Mouse (Mus musculus) mouse trophoblast stem cell (cell line): ENCODE measurements around the gene Cfap157.

Experiments used
- in situ Hi-C, 2 experiments: fragments of 300-500 bp; cut with MseI, MboI; formaldehyde crosslinking; loops; 2 replicates in 1 of 2; 3 replicates in 1 of 2; pipeline ENCODE4 v1.15.1; 2025

Gene Cfap157

GRCm38 (mm10) chr2:32750887-32751664 lies 33.2 kb downstream of the Cfap157 start:
- in situ Hi-C loops: no loop called here

GRCm38 (mm10) chr2:32750199-32750598 lies 34.0 kb downstream of the Cfap157 start:
- in situ Hi-C loops: no loop called here

- in situ Hi-C loops: no loop called here
These were observed 35.1 kb downstream of the Cfap157 start for GRCm38 (mm10) chr2:32749082-32749481.

- in situ Hi-C loops: no loop called here
These were observed 39.8 kb downstream of the Cfap157 start for GRCm38 (mm10) chr2:32744272-32744982.

DNA sequence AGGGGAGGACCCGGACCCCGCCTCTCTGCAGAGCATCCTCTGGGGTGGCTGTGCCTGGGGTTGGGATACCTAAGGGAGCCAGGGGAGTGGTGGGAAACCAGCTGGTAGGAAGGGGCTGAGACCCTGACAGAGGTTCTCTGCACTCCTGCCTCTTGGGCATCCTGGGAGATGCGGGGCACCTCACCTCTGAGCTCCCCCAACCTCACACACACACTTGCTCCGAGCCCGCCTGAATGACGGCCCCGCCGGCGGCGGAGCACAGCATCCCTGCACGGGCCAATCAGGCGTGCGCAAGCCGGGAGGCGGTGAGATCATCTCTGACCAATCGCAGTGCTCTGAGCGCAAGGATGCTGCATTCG lies 42.1 kb downstream of the Cfap157 start:
- in situ Hi-C loops: no loop called here

DNA sequence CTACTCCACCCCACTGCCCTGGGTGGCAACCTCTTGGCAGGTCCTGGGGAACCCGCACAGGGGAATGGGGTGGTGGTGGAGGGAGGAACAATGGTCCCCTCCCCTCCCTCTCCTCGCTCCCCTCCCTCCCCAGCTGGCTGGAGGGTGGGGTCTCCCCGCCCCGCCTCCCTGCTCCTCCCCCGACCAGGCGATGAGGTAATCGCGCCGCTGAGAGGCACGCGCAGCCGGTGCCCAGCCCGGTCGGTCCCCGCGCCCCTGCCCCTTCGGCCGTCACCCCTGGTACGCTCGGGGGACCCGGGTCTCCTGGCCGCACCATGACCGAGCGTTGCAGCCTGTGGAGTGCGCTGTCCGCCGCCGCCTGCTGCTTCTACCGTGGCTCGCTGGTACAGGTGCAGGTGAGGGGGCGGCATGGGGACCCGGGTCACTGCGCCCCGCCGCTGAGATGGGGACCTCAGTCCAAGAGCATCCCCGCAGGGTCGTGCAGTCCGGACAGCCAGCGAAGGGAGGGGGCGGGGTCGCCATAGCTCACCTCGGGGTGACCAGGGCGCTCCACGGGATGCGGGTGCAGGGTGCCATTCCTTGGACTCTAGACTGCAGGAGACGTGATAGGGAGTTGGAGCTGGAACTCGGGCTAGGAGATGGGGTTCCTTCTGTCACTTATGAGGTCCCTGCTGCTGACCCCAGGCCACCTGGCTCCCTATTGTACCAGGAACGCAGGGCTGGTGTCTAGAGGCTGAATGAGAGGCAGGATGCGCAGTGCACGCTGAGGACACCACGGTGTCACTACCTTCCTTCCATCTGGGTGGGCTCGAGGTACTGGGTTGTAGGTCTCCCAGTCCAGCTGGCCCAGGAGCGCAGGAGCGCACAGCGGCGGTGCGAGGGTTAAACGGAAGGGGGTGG lies 42.7 kb downstream of the Cfap157 start:
- in situ Hi-C loops: no loop called here

DNA sequence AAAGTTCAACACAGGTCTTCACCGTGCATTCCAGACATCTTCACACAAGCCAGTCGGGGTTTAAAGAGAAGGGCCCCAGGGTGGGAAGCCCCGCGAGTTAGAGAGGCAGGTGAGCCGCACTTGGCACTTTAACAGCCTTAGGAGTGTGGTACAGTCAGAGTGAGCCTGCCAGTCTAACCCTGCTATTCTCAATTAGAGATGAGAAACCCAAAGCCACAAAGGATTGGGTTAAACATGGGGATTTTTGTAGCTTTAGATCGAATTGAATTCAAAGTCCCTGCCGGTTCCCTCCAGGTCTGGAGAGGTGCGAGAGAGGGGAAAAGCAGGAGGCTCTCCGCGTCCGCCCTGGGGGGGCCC lies 43.3 kb downstream of the Cfap157 start, which contains the start of gene 6330409D20Rik:
6330409D20Rik (minus strand) TSS at position 101 of the 357 bp plus-strand sequence.
- in situ Hi-C loops: no loop called here

DNA sequence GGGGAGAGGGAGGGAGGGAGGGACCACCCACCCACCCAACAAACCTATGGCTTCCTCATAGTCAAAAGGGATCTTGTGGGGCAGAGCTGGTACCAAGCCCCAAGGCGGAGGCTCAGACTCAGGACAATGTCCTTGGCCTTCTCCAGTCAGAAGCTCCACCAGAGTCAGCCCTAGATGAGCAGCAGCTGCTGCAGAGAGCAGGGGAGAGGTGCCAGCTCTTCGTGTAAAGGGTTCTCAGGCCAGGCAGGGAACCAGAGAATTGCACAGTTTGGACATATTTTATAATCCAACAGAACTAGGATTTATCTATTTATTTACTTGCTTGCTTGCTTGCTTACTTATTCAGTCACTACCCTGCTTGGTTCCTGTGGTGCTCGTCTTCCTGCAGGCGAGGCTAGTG lies 44.9 kb downstream of the Cfap157 start:
- in situ Hi-C loops: no loop called here

- in situ Hi-C loops: no loop called here
These were observed 47.2 kb downstream of the Cfap157 start for GRCm38 (mm10) chr2:32737008-32737407.

- in situ Hi-C loops: no loop called here
These were observed 47.9 kb downstream of the Cfap157 start for GRCm38 (mm10) chr2:32736306-32736829.

- in situ Hi-C loops: no loop called here
These were observed 49.3 kb downstream of the Cfap157 start for GRCm38 (mm10) chr2:32734933-32735332.

DNA sequence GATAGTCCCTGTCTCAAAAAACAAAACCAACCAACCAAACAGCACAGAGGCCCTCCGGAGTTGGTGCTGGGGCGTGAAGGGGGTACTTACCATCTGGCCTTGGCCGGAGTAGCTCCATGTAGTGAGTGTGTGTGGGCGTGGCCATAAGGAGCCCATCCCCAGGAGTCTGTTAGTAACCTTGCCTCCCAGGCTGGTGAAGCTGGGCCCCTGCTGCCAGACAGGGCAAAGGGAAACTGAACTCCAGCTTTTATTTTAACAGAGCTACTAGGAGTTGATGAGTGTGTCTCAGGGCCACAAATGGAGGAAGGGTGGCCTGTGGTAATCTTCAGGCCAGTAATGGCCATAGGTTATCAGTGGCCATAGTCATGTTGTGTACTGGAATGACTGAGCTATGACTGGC lies 49.7 kb downstream of the Cfap157 start:
- in situ Hi-C loops: no loop called here

DNA sequence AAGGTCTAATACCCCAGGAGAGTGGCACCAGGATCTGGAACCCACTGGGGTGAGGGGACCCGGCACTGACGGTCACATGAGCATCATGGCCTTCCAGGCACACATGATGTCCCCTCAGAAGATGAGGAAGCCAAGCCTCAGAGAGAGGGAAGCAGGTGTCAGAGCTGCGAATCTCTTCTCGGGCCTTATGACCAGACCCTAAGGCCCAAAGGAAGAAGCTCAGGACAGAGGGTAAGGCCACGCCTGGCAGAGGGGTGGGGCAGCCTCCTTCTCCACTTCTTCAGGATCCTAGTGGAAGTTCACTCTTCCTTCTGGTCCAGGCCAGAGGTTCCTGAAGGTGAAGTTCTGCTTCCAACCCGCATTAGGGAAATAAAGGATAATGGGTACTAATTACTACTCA lies 51.5 kb downstream of the Cfap157 start:
- in situ Hi-C loops: no loop called here

DNA sequence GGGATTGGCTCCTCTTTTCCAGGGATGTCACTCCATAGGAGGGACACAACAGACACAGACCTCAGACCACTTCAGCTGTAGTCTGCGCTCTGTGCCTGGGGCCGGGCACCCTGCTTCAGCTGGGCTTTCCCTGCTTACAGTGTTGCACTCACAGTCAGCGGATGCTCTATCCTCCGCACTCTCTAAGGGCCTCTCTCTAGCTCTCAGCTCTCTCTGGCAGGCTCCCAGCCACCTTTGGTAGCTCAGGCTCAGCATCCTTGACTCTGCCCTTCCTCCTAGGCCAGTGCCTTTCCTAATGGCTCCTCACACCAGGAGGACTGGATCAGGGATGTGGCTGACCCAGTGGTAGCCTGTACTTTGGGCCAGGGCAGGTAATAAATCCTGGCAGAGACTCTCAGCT lies 52.3 kb downstream of the Cfap157 start:
- in situ Hi-C loops: no loop called here

DNA sequence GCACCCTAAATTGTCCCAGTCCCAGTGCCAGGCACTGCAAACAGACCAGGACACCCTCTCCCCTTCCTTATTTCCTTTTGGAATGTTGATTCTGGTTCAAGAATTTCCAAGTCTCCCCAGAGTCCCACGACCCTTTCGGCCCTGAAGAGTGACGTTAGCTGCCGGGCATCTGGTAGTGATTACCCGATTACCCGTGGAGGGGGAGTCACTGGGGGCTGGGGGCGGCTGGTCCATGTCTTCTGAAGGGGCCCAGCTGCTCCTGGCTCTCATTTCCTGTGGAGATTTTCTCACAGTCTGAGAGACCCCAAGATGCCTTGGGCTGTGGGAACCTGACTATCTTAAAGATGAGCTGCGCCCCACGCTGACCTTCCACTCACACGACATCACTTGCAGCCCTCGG lies 53.4 kb downstream of the Cfap157 start:
- in situ Hi-C loops: no loop called here

GRCm38 (mm10) chr2:32729547-32729946 lies 54.7 kb downstream of the Cfap157 start:
- in situ Hi-C loops: no loop called here

GRCm38 (mm10) chr2:32728463-32728862 lies 55.8 kb downstream of the Cfap157 start:
- in situ Hi-C loops: no loop called here

DNA sequence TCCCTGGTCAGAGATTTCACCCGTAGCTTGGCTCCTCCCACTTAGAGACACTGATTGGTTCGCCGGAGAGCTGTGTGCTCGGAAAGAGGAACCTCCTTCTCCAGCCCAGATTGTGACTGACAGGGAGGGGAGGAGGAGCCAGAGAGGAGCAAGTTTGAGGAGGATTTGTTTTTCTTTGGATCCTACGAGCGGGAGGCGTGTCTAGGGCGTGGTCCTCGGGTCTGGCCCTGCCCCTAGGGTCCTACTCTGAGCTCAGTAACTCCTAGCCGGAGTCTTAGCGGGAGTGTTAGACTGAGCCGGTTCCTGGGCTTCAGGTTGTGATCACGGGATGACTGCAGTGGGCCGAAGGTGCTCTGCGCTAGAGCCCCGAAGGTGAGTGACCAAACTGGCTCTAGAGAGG lies 56.8 kb downstream of the Cfap157 start:
- in situ Hi-C loops: no loop called here
